Mouse (Mus musculus): ENCODE measurements around the gene Acvrl1.

The Acvrl1 gene

GRCm38 (mm10) chr15:101128181-101129089 lies at the start of gene Acvrl1:
Gene Acvrl1, plus strand, starts transcription at chr15:101128522.
- DNase-seq (ENCODE audit: extremely low spot score, low spot score), result no peak

DNA sequence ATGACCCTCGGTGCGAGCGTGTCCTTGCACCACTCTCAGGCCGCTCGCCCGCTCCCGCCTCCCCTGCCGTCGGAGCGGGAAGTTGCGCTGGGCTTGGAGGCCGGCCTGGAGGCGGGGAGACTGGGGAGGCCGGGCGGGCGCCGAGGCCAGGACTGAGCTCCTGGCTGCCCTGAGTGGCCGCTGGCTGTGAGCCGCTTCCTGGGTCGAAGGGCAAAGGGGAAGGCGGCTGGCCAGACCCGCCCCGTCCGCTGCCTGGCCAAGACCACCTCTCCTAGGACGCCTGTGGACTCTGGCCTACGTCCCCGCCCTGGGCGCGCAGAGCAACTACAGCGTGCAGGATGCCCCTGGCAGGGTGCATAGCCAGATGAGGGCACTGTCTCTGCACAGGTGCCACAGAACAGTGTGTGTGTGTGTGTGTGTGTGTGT lies 49.6 kb upstream of the Acvrl1 start:
- DNase-seq (ENCODE audit: extremely low spot score, low spot score), result peak; percentile 89

DNA sequence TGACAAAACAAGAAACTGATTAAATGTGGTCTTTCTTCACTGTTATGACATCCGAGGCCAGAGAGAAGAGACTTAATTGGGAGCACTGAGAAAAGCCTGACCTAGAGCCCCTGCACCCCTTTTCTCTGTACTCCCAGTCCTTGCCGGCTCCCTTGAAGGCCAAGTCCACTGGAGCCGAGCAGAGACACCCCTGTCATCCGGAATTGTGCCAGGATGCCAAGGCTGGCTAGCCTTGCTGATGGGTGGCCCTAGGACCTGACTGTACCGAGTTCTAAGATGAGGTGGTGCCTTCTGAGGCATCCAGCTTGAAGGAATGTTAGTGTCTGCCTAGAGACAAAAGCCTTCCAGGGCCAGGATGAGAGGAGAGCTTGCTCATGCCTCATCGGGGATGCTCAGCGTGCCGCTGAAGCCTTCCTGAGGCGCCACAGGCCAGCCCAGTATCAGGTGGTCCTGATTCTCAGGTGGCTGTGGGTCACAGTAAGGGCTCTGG lies 48.2 kb upstream of the Acvrl1 start:
- DNase-seq (ENCODE audit: extremely low spot score, low spot score), result no peak

DNA sequence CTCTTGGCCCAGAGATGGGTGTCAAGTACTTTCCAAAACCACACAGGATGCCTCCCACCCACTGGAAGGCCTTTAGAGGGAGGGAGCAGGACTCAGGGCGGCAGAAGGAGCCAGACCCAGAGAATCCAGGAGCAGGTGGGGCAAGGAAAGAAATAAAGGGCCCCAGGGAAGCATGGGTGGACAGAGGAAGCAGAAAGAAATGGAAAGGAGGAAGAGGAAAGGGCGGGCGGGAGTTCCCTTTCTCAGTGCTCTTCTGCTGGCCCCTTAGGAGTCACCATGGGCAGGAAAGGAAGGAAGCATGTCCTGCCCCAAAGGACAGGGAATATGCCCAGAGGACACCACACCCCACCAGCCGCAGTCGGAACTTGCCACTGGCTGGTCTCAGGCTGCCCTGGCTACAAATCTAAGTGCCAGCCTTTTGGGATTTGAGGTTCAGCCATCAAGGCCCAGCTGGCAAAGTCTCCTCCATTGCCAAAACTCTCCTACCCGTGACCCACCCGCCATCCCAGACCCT lies 47.2 kb upstream of the Acvrl1 start:
- no peak for DNase-seq (ENCODE audit: extremely low spot score, low spot score)

DNA sequence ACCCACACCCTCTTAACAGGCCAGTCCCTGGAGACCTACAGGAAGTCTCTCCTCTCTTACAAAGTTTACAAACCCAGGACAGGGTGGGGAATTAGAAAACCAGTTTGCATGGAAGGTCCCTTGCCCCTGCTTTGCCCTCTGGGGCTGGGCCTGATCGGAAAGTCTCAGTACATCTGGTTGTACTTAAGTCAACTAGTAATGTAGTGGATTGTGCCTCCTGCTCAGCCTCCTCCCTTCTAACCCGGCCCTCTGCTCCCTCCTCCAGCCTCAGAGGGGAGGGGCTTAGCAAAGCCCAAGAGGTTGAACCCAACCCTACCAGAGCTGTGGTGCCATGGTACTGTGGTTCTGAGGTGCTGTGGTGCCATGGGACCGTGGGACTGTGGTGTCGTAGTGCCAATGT lies 46.1 kb upstream of the Acvrl1 start:
- DNase-seq (ENCODE audit: extremely low spot score, low spot score), result peak; percentile 48

DNA sequence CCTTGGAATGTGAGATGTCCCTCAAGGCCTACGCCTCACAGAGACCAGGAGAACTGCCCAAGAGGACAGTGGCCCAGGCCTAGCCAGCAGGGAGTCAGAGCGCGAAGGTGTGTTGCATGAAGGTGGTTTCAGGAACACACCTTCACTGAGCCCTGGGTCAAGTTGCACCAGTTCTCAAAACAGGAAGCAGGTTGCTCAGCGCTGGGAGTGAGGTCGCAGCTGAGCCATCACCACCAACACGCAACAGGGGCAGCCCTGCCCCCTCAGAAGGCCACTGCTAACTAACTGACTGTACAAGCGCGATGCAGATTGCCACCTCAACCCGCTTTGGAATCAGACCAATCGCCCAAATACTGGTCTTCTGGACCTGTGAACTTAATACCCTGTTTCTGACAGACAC lies 43.8 kb upstream of the Acvrl1 start:
- DNase-seq (ENCODE audit: extremely low spot score, low spot score), result no peak

DNA sequence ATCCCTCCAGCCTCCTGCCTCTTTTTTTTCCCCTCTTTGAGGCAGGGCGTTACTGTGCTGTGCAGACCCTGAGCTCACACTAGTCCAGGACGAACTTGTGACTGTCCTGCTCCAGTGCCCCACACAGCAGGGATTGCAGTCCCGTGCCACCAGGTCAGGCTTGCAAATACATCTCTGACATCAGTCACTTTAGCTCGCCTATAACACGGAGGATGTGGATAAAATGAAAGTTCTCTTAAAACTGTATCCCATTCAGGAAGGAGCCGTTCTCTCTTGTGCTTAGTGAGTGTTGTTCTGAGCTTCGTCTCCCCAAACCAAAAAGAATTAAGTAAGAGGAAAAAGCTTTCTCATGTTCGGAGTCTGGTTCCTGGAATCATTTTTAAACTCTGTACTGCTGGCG lies 41.9 kb upstream of the Acvrl1 start:
- DNase-seq (ENCODE audit: extremely low spot score, low spot score), result no peak

DNA sequence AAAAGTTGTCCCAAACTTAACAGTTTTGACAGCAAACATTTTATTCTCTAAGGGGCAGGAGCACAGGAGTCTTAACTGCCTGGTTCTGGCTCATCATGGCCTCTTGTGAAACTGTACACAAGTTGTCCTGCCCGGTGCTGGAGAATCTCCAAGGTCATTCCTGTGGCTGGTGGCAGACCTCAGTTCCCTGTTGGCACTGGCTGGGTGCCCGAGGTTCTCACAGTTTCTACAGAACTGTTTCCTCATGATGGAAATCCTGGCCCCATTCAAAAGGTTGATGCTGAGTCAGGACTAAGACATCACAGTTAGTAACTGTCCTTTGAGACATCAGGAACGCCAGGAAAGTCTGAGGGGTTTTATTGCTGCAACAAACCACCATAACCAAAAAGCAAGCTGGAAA lies 41.4 kb upstream of the Acvrl1 start:
- DNase-seq (ENCODE audit: extremely low spot score, low spot score), result no peak

DNA sequence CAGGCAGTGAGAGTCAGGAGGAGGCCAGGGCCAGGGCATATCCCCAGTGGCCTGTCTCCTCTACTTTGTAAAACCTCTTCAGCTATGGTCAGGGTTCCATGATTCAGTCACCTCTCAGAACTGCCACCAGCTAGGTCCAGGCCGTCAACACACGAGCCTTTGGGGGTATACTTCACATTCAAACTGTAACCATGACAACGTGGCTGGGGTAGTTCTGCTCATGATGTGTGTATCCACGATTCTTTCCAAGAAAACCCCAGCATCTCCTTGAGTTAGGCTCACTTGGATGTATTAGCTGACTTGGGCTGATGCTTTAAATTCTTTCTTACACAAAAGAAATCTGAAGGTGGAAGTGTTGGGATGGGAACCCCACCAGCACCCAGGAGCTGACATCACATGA lies 40.0 kb upstream of the Acvrl1 start:
- no peak for DNase-seq (ENCODE audit: extremely low spot score, low spot score)

DNA sequence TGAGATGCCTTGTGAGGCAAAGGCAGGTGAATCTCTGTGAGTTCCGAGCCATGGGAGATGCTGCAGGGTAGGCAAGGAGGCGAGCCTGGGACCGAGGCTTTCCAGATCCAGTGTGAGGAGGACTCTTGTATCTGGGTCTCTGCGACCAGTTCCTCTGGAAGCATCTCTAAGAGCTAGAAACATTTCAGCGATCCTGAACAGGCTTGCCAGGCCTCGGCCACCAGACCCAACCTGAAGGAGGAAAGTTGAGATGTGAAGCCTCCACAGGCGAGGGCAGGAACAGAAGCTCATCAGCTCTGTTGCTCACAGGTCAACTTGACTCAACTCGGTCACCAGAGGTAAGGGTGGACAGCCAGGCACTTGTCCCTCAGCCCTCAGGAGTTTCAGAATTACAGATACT lies 36.8 kb upstream of the Acvrl1 start:
- no peak for DNase-seq (ENCODE audit: extremely low spot score, low spot score)

DNA sequence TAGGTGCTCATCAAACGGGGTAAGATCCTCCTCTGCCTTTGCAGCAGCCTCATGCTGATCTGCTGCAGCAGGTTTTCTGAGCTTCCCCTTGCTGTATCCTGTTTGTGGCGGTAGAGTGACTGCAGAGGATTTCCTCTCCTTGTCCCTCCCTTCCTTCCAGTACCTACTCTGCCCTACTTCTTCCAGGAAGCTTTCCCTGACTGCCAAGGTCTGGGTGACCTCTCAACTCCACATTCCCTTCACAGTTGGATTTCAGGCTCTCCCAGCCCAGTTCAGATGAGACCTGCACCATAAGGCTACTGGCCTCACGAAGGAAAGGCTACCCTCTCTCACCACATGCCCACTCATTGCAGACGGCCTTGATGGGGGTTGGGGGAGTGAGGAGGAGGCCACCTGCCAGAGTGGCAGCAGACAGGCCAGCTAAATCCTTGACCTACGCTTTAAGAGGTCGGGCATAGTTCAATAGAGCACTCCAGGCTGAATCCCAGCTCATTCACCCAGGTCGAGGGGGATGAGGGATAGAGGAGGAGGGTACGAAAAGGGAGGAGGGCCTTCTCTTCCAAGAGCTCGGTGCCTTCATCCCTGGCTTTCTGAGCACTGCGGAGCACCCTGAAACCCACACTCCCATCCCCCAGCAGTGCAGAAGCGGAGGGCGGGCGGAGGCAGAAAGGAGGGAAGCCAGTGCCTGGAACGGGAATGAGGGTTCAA lies 36.0 kb upstream of the Acvrl1 start:
- peak; percentile 53 for DNase-seq (ENCODE audit: extremely low spot score, low spot score)

DNA sequence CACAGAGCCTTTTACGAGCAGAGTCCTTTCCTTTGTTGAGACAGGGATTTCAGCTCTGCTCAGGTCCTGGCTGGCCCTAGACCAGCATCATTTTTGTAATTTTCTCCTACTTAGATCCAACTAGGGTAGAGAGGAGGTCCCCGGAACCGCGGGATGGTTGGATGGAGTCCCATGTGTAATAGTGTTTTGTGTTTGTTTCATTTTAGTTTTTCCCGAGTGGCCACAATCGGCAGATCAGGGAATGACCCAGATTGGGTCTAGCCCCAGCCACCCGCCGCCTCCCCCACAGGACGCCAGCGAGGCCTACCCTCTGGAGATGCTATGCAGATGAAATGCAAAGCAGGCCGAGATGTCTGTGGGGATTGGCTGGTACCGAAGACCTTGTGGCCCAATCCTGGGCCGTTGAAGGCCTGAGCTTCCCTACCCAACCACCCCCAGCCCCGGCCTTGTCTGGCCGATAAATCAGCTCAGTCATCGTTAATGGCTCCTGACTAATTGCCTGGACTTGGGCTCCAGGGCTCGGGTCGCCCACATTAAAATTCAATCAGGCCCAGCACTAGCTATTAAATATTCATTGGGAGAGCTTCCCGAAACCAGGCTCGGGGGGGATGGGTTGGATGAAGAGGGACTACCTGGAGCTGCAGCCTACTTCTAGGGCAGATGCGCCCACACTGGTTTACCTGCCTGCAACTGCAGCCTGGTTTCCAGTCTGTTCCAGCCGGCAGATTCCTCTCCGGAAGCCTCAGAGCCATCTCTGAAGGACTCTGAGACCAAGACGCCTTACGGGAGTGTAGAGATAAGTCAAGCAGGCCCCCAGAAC lies 35.3 kb upstream of the Acvrl1 start:
- DNase-seq (ENCODE audit: extremely low spot score, low spot score), result peak; percentile 84

GRCm38 (mm10) chr15:101093988-101094387 lies 34.3 kb upstream of the Acvrl1 start:
- DNase-seq (ENCODE audit: extremely low spot score, low spot score), result no peak

DNA sequence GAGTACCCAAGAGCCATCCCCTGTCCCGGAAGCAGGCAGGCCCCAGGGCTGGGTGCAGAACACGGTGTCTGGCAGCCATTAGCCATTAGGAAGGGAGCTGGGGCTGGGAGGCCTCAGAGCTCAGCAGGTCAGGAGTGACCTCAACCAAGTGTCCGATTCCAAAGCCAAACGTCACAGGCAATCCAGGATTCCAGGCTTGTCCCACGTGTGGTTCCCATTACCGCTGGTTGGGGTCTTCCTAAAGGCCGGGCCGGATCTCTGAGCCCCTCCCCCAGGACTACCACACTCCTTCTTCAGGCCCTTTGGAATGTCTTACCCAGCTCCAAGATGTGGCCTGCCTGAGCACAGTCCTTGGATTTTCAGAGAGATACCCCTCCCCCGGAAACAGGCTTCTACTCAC lies 33.3 kb upstream of the Acvrl1 start:
- DNase-seq (ENCODE audit: extremely low spot score, low spot score), result peak; percentile 68

GRCm38 (mm10) chr15:101095392-101095791 lies 32.9 kb upstream of the Acvrl1 start:
- DNase-seq (ENCODE audit: extremely low spot score, low spot score), result no peak

- peak; percentile 90 for DNase-seq (ENCODE audit: extremely low spot score, low spot score)
These were observed 30.2 kb upstream of the Acvrl1 start for GRCm38 (mm10) chr15:101097985-101098651.

DNA sequence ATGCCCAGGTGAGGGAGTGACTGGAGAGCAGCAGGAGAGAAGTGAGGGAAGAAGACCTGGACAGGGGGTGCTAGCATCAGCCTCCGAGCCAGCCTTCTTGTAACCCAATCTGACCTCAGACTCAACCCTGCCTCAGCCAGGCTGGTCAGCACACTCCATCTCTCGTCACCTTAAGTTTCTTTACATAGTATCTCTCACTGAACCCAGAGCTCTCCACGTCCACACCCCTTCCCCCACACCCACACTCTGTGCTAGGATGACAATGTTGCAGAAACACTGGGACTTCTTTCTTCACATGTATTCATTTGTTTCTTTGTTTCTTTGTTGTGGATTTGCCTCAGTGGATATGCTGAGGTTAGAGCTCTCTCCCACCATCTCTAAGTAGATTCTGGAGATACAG lies 27.3 kb upstream of the Acvrl1 start:
- DNase-seq (ENCODE audit: extremely low spot score, low spot score), result no peak

DNA sequence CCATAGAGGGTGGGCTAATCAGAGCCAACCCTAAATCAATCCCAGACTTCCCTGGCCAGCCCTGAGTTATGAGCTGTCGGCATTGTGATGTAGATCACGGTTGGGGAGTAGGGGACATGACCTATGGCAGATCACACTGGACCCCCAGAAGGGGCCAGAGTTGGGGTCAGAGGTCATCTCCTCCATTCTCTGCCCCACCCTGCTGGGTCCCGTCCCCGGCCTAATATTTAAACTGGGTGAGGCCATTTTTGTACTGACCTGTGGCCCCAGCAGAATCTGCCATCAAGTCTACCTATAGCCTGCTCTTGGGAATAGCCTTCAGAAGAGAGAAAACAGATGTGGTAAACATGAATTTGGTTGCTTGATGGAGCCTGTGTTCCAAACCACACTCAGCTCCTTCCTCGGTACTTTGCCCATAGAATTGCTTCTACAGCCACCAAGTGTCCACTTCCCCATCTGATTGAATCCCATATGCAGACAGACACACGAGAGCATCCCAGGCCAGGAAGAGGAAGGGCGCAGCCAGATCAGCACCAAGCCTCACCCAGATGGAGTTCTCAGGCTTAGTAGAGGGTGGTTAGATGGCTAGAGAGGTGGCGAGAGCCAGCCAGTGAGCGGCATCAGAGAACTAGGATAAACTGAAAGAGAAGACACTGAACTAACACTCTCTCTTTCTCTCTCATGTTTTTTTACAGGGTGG lies 24.6 kb upstream of the Acvrl1 start:
- DNase-seq (ENCODE audit: extremely low spot score, low spot score), result no peak

DNA sequence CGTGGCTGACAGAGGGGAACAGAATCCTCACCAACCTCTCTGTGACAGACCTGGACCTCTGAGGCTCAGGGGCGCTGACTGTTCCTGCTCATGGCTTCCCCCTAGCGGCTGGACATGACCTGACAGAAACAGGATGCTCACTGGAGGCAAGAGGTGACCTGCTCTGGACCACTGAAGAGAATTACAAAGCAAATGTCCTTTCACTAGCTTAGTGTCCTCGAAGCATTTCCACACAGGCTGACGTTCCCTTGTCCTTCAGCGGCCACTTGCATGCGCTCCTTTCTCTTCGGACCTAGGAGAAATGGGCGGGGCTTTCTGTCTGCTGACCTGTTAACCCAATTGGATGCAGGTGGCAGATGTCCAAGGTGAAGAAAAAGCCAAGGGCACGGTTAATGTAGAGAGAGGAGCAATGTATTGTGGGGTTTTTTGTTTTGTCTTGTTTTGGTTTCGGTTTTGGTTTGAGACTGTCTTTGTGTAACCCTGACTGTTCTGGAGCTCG lies 22.8 kb upstream of the Acvrl1 start:
- peak; percentile 84 for DNase-seq (ENCODE audit: extremely low spot score, low spot score)

- no peak for DNase-seq (ENCODE audit: extremely low spot score, low spot score)
These were observed 22.3 kb upstream of the Acvrl1 start for GRCm38 (mm10) chr15:101106011-101106410.

Data from neural tube, embryonic 10.5 days (tissue).